Mouse (Mus musculus): ENCODE results near the gene Trim28.
"Not testable (repeated sequence)": the region's sequence is repeated elsewhere in the genome, so short reads cannot be mapped to it uniquely, and the experiment has no call there.

The Trim28 gene

GRCm38 (mm10) chr7:13034148-13034977, 35.4 kb downstream of the Trim28 start, which contains the start of gene Chmp2a:
Gene Chmp2a (minus strand): TSS chr7:13034807.
- peak; percentile 98 for DNase-seq

- DNase-seq, result peak; percentile 78
Measured at GRCm38 (mm10) chr7:13035211-13035855, 36.4 kb downstream of the Trim28 start.

GRCm38 (mm10) chr7:13036806-13037205, 37.9 kb downstream of the Trim28 start:
- DNase-seq, result no peak

GRCm38 (mm10) chr7:13037366-13037765, 38.5 kb downstream of the Trim28 start:
- DNase-seq, result peak; percentile 80

GRCm38 (mm10) chr7:13037901-13038555, 39.1 kb downstream of the Trim28 start, which contains the start of gene Ube2m:
Gene Ube2m (minus strand): TSS chr7:13038275.
- DNase-seq, result peak; percentile 98

GRCm38 (mm10) chr7:13038621-13039169, 39.8 kb downstream of the Trim28 start:
- no peak for DNase-seq

- DNase-seq, result peak; percentile 27
Measured at GRCm38 (mm10) chr7:13039181-13039580, 40.3 kb downstream of the Trim28 start.

- peak; percentile 39 for DNase-seq
Measured at GRCm38 (mm10) chr7:13041256-13041655, 42.3 kb downstream of the Trim28 start.

GRCm38 (mm10) chr7:13042511-13042910, 43.6 kb downstream of the Trim28 start:
- DNase-seq, result peak; percentile 46

- no peak for DNase-seq
Measured at GRCm38 (mm10) chr7:13043120-13043444, 44.2 kb downstream of the Trim28 start.

GRCm38 (mm10) chr7:13043445-13044253, 44.7 kb downstream of the Trim28 start:
- DNase-seq, result peak; percentile 86

- no peak for DNase-seq
Measured at GRCm38 (mm10) chr7:13044254-13044625, 45.3 kb downstream of the Trim28 start.

- DNase-seq, result peak; percentile 68
Measured at GRCm38 (mm10) chr7:13046084-13046483, 47.2 kb downstream of the Trim28 start.

- DNase-seq, result peak; percentile 66
Measured at GRCm38 (mm10) chr7:13053001-13053400, 54.1 kb downstream of the Trim28 start.

GRCm38 (mm10) chr7:13053501-13053900, 54.6 kb downstream of the Trim28 start:
- peak; percentile 60 for DNase-seq

- no peak for DNase-seq
Measured at GRCm38 (mm10) chr7:13053961-13054286, 55.0 kb downstream of the Trim28 start.

GRCm38 (mm10) chr7:13054287-13055010, 55.5 kb downstream of the Trim28 start, which contains the start of gene Mzf1:
Gene Mzf1 (minus strand): TSS chr7:13054764.
- peak; percentile 99 for DNase-seq

- peak; percentile 28 for DNase-seq
Measured at GRCm38 (mm10) chr7:13056913-13057700, 58.2 kb downstream of the Trim28 start.

GRCm38 (mm10) chr7:13059536-13059935, 60.6 kb downstream of the Trim28 start:
- DNase-seq, result no peak

GRCm38 (mm10) chr7:13063399-13063798, 64.5 kb downstream of the Trim28 start:
- not testable (repeated sequence) for DNase-seq

- no peak for DNase-seq
Measured at GRCm38 (mm10) chr7:13072293-13072692, 73.4 kb downstream of the Trim28 start.
